Mouse (Mus musculus): ENCODE data around the gene Sacm1l.

Sacm1l gene

DNA sequence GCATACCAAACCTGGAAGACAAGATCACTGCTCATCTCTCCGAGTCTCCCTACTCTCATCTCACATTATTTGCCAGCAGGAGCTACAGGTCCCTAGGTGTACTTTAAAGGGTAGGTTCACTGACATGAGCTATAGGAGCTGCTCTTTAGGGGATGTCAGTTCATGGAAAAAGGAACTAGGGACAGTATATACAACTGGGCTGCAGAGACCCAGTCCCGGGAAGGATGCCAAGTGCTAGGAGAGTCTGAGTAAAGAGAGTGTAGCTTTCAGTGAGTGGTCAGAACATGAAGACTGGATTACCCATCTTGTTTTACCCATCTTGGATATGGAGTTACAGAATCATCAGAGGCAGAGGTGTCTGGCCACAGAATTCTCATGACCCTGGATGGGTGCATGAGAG lies 67.8 kb downstream of the Sacm1l start:
- no peak for TF ChIP-seq GATA4 (IDR thresholded peaks at IDR 0.05; ENCODE audit: insufficient replicate concordance, low read length)

DNA sequence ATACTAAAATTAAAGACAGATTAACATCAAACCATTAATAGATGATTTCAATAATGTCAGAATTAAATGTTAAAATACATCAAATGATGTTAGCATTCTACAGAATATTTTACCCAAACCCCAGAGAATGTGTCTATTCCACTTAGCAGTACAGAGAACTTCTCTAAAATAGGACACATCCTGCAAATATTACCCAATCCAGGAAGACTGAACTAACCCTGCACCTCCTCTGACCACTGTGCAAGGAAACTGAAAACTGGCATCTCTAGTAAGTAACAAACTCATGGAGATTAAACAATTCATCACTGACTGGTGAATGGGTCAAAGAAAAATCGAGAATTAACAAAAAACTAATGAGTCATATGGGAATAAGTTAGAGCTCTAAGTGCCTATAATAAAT lies 72.0 kb downstream of the Sacm1l start:
- TF ChIP-seq GATA4 (IDR thresholded peaks at IDR 0.05; ENCODE audit: insufficient replicate concordance, low read length), result no peak

DNA sequence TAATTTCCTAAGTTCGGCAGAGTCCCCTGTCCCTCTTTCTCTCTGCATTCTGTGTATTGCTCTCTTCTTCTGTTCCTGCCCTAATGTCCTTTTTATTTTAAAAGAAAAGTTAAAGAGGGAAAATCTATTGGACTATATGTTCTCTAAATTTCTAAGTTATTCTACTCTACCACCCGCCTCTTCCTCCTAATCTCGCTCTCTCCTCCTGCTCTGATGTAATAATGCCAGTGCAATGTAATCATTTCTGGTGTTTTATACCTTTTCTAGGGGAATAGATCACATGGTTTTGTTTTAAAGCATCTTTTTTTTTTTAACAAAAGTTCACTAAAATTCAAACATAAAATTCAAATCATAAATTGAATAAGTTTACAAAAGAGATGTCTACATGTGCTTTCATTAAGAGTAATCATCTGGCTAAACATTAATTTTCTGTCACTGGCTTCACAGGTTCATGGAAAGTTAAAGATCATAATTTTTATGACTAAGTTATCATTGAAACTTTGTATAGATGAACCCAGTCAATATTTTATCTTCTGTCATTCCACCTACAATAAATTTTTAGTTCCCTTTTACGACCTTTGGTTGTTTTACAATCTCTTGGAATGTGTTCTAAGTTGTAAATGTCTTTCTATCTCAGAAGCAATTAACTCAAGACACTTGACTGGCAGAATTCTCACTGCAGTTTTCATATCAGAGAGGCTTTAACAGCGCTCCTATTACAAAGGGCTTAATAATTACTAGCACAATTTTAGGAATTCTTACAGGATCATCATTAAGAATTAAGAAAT lies 90.9 kb downstream of the Sacm1l start:
- TF ChIP-seq GATA4 (IDR thresholded peaks at IDR 0.05; ENCODE audit: insufficient replicate concordance, low read length), result no peak

GRCm38 (mm10) chr9:123624741-123625140 lies 95.2 kb downstream of the Sacm1l start:
- no peak for TF ChIP-seq GATA4 (IDR thresholded peaks at IDR 0.05; ENCODE audit: insufficient replicate concordance, low read length)

GRCm38 (mm10) chr9:123625821-123626220 lies 96.3 kb downstream of the Sacm1l start:
- TF ChIP-seq GATA4 (IDR thresholded peaks at IDR 0.05; ENCODE audit: insufficient replicate concordance, low read length), result no peak

GRCm38 (mm10) chr9:123631666-123632065 lies 102.1 kb downstream of the Sacm1l start:
- TF ChIP-seq GATA4 (IDR thresholded peaks at IDR 0.05; ENCODE audit: insufficient replicate concordance, low read length), result no peak

- TF ChIP-seq GATA4 (IDR thresholded peaks at IDR 0.05; ENCODE audit: insufficient replicate concordance, low read length), result no peak
Measured at GRCm38 (mm10) chr9:123632281-123632680, 102.7 kb downstream of the Sacm1l start, which contains the start of gene Slc6a20b. Slc6a20b (minus strand) TSS chr9:123632565.

- no peak for TF ChIP-seq GATA4 (IDR thresholded peaks at IDR 0.05; ENCODE audit: insufficient replicate concordance, low read length)
Measured at GRCm38 (mm10) chr9:123632993-123633392, 103.4 kb downstream of the Sacm1l start.

GRCm38 (mm10) chr9:123636771-123637170 lies 107.2 kb downstream of the Sacm1l start:
- TF ChIP-seq GATA4 (IDR thresholded peaks at IDR 0.05; ENCODE audit: insufficient replicate concordance, low read length), result no peak

- TF ChIP-seq GATA4 (IDR thresholded peaks at IDR 0.05; ENCODE audit: insufficient replicate concordance, low read length), result no peak
Measured at GRCm38 (mm10) chr9:123638231-123638630, 108.7 kb downstream of the Sacm1l start.

DNA sequence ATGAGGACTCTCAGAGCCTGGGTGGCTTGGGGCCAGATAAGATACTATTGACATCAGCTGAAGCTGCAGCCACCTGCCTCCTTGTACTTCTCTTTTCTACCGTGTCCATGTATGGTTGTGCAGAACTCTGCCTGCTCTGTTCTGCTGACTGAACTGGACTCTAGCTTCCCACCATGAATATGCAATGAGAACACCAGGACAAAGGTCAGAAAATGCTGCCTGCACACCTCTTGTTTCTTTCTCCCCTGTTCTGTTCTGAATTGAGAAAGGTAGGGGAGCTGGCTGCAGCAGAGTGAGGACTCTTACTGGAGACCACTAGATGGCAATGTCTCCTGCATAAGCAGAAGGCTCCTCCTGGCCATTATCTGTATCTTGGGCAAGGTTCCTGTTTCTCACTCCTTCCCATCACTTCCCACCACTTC lies 109.1 kb downstream of the Sacm1l start:
- TF ChIP-seq GATA4 (IDR thresholded peaks at IDR 0.05; ENCODE audit: insufficient replicate concordance, low read length), result no peak

DNA sequence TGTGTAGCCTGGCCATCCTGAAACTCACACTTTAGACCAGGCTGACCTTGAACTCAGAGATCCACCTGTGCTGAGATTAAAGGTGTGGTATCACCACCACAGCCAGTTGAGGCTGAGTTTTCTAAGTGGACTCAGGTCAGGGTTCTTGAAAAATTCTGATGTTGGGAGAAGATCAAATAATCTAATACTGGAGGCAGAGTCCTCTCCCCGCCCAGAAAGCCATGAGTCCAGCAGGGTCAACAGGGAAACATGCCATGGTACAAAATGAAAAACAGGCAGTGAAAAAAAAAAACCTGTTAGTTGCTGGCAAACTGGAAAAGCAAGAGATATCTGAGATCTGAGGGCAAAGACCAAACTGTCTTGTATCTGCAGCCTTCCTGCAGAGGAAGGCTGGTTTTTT lies 110.5 kb downstream of the Sacm1l start:
- TF ChIP-seq GATA4 (IDR thresholded peaks at IDR 0.05; ENCODE audit: insufficient replicate concordance, low read length), result no peak
